Mouse (Mus musculus) granulocyte monocyte progenitor cell, adult 5-6 weeks (primary cell): ENCODE measurements around the gene Mre11a. TPM values are rescaled to one million over a fixed set of nuclear protein-coding genes. Genes with fewer than 3 reads are reported as not detected.

Source experiments
- ATAC-seq: replicated peaks from 2 replicates; pipeline ENCODE4 v1.8.0; 2016; ENCODE audit warnings: mild to moderate bottlenecking, moderate TSS enrichment, inconsistent platforms; ENCODE audit not compliant: poor library complexity, severe bottlenecking
- total RNA-seq, 2 experiments: library from RNA; stranded (forward) in 1 of 2; stranded (reverse) in 1 of 2; fragments of 200-712, 200-1000 nt in 1 of 2; fragments of >200 nt in 1 of 2; fragmentation: Nextera tagmentation in 1 of 2; gene quantifications; 2 replicates each; pipeline ENCODE4 v1.2.3; 2014 to 2017

Mre11a gene
- total RNA-seq, 2 experiments from 2014 or later, result 50.1 to 54.7 TPM

DNA sequence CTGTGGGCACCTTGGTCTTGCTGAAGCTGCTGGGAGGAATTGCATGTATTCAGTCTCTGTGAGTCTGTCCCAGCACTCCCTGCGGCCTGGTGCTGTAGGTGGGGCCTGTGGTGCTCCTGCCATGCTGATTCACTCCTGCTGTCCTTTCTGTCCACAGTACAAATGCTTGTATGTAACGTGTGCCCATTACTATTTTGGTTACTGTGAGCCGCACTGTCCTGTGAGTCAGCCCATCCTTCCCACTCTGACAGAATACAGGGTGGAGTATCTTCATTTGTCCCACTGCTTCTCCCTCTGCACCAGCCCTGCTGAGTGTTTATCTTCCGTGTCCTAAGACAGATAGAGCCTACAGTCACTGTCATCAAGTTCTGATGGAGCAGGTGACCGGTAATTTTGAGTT, 25.7 kb downstream of the Mre11a start:
- no peak for ATAC-seq

DNA sequence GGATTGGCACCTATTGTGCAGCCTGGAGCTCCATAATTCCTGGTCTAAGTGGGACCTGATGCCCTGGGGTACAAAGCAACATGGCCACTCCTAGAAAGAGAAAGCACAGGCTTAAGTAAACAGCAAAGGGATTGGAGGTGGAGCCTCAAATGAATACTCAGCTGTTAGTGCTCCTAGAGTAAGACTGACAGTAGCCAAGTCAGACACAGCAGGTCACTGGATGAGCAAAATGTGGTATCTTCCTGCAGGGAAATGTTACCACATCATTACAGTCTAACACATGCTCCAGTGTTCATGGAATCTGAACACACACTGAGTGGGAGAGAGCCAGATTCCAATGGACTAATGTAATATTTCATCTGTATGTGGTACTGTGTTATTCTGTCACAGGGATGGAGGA, 36.9 kb downstream of the Mre11a start:
- no peak for ATAC-seq

DNA sequence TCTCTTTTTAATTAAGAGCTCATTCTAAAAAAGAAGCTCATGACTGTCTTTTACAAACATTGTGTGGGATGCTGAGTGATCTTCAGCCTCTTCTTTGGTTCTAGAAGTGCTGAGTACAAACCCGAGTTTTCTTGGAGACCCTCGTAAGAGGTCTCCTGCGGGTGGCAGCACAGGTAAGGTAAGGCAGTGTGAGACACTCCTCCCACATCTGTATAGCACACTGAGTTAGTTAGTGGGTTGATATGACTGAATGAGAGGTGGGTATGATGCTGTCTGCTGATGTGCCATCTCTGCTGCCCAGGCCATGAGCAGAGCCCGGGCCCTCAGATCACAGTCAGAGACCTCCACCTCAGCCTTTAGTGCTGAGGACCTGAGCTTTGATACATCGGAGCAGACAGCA, 40.4 kb downstream of the Mre11a start:
- no peak for ATAC-seq

DNA sequence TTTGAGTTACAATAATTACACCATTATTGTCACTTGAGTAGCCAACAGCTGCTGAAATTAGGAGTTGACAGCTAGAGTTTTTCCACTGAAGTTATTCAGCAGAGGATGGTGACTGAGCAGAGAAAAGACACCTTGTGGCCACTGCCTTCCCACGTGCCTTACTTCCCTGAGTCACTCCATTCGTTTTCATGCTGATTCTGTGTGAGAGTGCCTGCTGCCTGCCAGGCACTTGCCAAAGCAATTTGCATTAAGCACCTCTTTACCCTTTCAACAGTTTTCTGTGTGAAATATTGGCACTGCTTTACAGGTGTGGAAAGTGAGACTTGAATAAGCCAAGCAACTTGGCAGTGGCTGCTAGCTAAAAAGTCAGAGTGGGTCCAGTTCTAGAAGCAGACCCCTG, 43.4 kb downstream of the Mre11a start:
- no peak for ATAC-seq

DNA sequence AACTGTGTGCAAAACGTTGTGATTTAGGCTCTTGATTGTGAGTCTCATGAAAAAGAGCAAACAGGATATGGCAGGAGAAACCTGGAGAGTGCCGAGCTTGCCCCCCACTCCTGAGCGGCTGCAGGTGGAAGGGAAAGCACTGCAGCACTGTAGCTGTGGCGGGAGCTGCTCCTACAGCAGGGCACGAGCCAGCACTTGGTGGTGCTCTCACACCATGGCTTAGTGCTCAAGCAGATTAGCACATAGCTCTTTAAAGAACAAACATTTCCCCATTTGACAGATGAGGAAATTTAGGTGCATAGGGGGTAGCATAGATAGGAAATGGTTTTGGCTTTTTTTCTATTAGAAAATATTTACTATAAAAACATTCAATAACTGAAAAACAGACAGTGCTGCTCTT, 47.6 kb downstream of the Mre11a start:
- ATAC-seq, result no peak

DNA sequence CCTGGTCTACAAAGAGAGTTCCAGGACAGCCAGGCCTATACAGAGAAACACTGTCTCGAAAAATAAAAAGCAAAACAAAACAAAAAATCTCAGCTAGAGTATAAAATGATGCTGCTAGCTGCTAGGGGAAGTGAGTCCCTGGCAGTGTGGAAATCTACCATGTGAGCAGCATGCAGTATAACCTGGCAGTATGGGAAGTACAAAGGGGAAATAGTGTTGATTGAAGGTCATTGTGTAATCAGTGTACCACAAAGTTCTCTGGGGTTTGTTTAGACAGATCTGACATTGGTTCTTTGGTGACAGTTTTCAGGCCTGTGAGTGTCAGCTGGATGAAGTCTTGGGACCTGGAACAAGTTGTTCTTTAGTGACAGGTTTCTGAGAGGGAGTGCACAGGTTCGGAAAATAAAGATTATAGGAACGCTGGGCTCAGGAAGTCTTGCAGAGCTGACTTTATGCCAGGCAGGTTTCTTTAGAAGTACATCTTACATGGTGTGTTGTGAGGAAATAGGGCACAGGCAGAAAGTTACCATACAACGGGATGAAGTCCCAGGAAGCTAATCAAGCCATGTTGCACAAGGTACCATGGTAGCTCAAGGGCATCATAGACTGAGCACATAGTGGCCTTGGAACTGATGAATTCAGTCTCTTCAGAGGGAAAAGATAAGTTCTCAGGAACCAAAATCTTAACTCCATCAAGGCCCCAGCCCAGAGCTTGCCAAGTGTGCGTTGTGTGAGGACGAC, 51.1 kb downstream of the Mre11a start:
- ATAC-seq, result peak; percentile 99

DNA sequence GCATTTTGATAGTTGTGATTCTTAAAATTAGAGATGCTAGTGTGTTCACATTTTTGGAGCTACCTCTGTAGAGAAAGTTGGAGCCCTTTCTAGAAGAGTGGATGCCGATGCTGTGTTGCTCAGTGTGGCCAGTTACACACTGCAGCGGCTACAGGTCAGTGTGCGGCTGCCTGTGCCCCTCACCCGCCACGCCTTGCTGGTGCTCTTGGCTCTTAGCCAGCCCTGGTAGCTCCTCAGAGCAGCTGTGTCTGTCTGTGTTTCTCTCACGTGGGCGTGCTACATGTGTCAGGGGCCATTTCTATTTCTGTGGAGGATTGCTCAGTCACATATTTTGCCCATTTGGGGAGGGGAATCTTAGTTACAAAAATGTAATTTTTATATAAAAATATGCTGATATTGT, 55.1 kb downstream of the Mre11a start:
- ATAC-seq, result no peak

DNA sequence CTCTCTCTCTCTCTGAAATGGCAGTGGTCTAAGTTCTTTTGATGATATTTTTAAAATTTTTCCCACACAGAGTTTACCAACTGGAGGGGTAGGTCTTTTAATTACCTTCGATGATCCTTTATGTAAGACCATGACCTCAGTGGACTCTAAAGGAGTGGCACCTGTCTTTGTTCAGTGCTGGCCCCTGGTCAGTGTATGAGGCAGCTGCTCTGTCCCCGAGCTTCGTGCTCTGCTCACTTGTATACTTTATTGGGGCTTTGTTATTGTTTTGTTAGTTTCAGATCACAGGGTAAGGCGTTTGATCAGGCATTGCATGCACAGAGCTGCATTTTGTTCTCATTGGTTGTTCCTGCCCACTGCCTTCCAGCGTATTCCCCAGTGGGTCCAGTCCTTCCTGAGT, 55.5 kb downstream of the Mre11a start:
- no peak for ATAC-seq

DNA sequence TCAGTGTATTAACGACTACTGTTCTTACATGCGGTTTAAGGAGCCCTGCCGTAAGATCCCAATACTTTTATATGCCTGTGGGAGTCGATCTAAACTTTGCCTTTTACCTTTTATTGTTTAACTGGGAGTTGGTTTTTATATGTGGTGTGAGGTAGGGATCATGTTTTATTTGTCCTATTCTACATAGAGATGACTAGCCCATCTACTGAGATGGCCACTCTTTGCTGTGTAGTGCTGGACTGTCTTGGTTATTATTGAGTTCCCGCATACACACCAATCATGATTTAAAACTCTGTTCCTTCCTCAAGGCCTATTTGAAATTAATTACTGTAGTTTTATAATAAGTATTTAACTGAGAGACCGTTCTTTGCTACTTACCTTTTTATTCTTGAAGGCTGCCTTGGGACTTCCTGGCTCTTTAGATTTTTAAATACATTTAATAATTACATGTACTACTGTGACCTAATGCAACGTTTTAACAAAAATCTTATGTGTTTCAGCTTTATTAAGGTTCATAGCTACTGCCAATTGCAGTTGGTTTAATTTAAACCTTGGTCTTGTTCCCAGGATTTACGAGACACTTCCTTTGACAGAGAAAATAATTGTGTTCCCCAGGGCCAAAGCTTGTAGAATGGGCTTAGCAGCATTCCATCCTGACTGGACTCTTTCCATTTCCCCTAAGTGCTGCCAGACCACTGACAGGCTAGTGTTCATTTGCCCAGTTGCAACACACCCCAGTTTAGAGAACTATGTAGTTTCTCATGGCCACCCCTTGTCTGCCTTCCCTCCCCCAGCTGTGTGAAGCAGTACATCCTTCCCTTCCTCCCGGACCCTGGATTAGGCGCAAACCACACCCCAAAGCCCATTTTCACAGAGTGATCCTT, 57.7 kb downstream of the Mre11a start:
- ATAC-seq, result peak; percentile 100

DNA sequence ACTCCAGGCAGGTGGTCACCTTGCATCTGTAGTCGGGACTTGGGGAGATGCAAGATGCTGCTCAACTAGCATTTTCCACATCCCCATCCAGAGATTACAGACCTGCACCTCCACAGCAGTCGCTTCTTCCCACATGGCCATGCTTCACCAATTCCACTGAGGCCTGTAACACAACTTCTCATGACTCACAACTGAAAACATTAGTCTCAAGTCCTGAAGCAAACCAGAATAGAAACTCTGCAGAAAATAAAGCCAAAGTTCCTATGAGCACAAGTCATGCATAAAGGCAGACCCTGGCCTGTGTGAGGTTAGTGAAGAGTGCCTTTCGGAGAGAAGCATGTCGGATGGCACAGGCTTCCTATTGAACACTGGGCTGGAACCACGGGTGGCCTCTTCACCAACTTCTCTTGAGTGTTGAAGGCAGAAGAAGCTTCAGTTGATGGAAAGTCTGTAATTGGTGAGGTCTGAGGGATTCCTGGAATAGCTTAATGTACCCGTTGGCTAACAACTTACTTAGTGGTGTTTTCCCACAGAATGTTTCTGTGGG, 58.9 kb downstream of the Mre11a start:
- ATAC-seq, result no peak

DNA sequence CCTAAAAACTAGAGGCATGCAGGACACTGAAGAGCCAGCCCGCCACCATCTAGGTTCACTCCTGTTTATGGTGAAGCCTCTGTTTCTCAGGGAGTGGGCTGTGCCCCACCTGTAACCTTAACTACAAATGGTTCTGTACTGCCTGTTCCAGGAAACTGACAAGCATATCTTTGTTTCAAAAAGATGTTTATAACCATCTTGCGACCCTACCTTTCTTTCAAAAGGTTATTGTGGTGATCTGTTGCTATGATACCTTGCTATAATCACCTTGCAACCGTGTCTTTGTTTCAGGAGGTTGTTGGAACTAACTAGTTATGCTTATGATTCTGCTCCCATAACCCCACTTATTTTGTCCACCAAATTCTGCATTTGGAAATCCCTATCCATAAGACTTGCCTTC, 59.4 kb downstream of the Mre11a start:
- no peak for ATAC-seq

DNA sequence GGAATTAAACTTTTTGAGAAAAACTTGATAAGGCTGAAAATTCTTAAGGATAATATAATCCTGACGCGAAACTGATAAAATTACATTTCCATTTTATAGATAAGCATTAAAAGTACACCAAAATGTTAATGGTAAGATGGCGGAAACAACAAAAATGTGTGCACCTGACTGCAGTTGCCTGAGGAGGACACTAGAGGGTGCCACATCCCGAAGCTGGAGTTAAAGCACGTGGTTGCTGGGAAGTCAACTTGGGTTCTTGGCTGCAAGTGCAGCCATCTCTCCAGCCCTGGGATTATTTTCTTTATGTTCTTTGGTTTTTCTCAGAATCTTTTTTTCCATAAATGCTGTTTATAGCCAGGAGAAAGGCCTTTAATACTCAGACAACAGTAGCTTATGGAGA, 62.0 kb downstream of the Mre11a start:
- ATAC-seq, result 0 out of 2 replicates have a peak, but pooled peaks have one; percentile 31

DNA sequence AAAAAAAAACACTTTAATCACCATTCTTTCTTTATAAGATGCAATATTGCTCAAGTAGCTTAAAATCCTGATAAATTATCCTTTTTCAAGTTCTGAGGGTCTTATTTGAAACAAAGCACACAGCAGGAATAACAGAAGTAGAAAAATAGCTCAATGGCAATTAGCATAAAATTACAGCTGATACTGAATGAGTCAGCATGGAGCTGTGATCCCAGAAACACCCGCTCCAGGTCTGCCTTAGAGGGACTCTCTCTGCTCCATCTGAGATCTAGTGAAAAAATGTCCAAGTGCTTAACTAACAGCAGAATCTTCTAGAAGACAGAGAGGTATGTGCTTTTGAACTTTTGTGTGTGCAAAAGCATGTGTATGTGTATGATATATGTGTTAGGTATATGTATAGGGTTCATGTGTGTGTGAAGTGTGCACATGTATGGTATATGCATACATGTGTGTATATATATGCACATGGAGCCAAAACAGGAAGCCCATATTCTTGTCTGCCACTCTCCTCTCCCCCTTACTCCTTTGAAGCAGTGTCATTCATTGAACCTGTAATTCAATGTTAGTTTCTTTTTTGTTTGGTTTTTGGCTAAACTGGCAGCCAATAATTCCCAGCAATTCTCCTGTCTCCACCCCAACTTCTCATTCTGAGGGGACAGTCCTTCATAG, 63.9 kb downstream of the Mre11a start:
- ATAC-seq, result no peak

DNA sequence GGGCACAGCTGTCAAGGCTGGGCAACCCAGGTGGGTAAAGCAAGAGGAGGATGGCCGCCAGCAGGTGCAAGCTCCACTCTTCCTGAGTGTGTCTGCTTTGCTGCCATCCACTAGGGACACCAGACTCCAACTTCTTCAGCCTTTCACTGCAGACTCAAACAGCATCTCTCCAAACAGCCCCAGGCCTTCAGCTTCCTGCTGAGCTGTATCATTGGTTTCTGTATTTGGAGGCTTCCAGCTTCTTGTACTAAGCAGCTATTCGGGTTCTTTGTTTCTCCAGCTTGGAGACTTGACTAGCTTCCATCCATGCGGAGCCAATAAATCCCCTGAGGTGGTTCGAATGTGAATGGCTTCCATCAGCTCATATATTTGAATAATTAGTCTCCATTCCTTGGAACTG, 70.1 kb downstream of the Mre11a start:
- ATAC-seq, result no peak

DNA sequence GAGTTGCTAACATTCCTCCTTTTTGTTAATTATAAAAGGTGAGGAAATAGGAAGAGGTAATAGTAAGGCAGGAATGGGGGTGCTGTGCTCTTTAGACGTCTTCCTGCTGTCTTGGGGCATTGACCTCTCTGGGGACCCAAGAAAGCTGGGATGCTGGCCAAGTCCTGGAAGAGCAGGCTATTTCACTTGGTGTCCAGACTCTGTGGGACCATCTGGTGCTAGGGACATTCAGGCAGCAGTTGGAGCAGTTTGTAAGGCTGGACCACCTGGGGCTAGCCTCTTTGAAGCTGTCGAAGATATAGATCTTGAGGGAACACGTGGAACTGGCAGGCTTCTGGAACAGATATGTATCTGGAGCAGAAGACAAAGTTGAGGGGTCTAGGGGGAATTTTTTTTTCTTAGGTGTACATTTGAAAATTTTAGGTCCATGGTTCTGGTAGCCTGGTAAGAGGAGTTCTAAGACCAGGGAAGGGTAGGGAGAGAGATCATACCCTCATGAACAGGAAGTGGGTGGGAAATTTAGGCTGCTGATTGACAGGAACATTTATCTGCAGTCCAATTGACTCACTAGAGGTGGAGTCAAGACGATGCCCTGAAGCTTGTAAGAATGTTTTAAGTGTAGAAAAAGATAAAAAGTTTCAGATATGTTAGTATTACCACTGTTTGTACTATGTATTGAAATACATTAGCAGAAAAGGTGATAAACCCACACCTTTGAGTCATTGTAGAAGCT, 72.6 kb downstream of the Mre11a start:
- no peak for ATAC-seq

DNA sequence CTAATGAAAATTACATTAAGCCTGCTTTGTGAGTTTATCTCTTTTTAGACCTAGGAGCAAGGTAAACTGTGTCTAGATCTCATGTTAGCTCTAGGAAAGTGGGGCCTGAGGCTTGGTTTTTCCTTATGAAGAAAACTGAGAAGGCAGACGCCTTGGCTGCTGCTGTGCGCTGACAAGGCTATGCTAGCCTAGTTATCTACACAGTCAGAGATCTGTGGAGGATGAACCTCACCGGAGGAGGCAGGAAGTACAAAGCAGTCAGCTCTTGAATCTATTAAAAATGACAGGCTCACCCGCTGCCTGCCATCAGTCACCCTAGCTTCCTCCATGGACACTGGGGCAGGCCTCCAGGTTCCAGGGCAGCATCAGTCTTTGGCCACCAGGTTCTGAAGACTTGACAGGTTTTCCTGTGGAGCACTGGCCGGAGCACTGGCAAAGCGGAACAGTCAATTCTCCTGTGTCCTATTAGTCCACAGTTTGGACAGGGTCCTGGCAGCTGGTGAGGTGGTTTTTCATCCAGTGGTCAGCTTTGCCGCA, 73.8 kb downstream of the Mre11a start:
- ATAC-seq, result no peak

DNA sequence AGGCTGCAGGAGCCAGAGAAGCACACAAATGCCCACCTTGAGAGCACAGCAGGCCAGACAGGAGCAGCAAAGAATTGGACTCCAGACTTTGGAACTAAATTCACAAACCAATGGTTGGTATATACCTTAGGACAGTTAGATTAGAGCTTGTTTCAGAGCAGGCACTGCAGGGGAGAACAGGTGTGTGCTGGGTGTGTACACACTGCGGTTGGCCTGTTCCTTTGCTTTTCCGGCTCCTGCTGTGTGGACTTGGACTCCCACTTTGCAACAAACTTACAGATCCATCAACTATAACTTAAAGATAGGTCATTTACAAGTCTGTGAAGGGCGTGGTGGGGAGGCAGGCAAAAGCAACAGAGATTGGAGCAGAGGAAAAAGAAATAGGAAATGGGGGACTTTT, 74.3 kb downstream of the Mre11a start:
- no peak for ATAC-seq

DNA sequence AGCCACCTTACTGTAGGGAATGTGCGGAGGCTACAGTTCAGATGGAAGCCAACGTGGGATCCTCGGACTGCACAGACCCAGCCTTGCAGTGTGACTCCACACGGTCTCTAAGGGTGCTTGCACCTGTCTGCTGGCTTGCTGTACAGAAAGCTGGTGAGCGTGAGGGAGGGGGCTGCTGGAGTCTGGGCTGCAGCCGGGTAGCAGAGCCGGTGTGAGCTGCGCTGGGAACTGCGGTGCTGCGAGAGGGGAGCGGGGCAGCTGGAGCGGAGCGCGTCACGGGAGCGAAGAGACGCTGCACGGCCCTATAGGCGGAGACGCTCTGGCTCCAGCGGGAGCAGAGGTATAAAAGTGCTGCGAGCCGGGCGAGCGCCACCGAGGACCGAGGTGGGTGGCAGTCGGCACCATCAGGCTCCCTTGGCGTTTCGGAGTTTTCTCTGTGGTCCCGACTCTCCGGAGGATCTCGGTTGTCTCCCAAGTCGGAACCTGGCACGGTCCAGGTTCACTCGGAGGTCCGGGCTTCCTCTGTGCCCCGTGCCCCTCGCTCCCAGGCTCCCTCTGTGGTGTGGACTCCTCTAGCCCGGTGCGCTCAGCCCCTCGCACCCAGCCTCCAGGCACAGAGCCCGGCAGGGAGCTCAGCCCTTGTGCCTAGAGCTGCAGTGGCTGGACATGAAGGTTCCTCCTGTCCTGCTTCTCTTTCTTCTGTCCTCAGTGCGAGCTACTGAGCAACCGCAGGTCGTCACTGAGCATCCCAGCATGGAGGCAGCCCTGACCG, 75.6 kb downstream of the Mre11a start, which contains the start of gene Gpr83:
Gene Gpr83 (plus strand): TSS at position 343 of the 772 bp plus-strand sequence.
- peak; percentile 54 for ATAC-seq

DNA sequence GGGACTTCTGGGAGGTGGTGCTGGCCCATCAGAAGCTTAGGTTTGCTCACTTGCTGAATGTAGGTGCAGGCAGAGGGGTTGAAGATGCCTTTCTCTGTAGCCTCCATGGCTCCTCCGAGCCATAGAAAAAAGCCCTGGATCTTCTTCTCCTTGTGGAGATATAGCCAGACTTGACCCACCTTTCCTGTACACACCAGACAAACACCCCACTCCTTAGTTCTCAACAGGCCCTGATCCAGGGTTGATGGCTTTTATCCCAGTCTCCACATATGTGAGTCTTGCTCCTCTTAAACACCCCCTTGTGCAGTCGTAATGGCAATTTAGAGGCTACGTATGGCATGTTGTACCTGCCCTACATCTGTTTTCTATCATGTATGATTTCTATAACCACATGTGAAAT, 78.7 kb downstream of the Mre11a start:
- no peak for ATAC-seq
